Mouse (Mus musculus) MEL (cell line): ENCODE measurements around the gene Fam213a. TPM values are rescaled to one million over a fixed set of nuclear protein-coding genes. Genes with fewer than 3 reads are reported as not detected.

ENCODE experiments used
- DNase-seq: peaks from one replicate; pipeline ENCODE4 v3.0.0; 2011; ENCODE audit warnings: low read depth, low spot score
- H3K27ac ChIP-seq: 2 replicates; pipeline ENCODE4 v1.5.1; 2012; ENCODE audit warnings: low read depth, mild to moderate bottlenecking, control low read depth, low read length, moderate library complexity; ENCODE audit not compliant: control insufficient read depth
- H3K27me3 ChIP-seq, 2 experiments: fragments of 150-350 bp in 1 of 2; sonication (generic) in 1 of 2; 2 replicates each; pipeline ENCODE4 v1.6.1; 2012; ENCODE audit warnings: low read length in 2 of 2, mild to moderate bottlenecking in 2 of 2, improper control_type of control experiment in 1 of 2, moderate library complexity in 1 of 2; ENCODE audit not compliant: insufficient read depth in 2 of 2, control insufficient read depth in 1 of 2
- H3K36me3 ChIP-seq, 2 experiments: 2 replicates each; pipeline ENCODE4 v1.6.1; 2012 to 2014; ENCODE audit warnings: low read length in 2 of 2, improper control_type of control experiment in 1 of 2, inconsistent platforms in 1 of 2, mild to moderate bottlenecking in 1 of 2; ENCODE audit not compliant: insufficient read depth in 2 of 2, control insufficient read depth in 1 of 2
- H3K4me1 ChIP-seq, 2 experiments: fragments of 150-350 bp in 1 of 2; sonication (generic) in 1 of 2; 2 replicates each; pipeline ENCODE4 v1.6.1; 2012; ENCODE audit warnings: low read length in 2 of 2, improper control_type of control experiment in 1 of 2, mild to moderate bottlenecking in 1 of 2; ENCODE audit not compliant: insufficient read depth in 2 of 2, control insufficient read depth in 1 of 2
- H3K4me3 ChIP-seq, 2 experiments: fragments of 150-350 bp in 1 of 2; sonication (generic) in 1 of 2; 2 replicates each; pipeline ENCODE4 v1.5.1; 2012; ENCODE audit warnings: low read depth in 2 of 2, low read length in 2 of 2, mild to moderate bottlenecking in 2 of 2, moderate library complexity in 2 of 2, control low read depth in 1 of 2, improper control_type of control experiment in 1 of 2; ENCODE audit not compliant: control insufficient read depth in 1 of 2, insufficient read depth in 1 of 2
- H3K79me2 ChIP-seq: 2 replicates; pipeline ENCODE4 v1.6.1; 2012; ENCODE audit warnings: mild to moderate bottlenecking, low read length, moderate library complexity; ENCODE audit not compliant: control insufficient read depth, poor library complexity, insufficient read depth
- H3K9ac ChIP-seq: 2 replicates; pipeline ENCODE4 v1.6.1; 2012; ENCODE audit warnings: low read depth, mild to moderate bottlenecking, control low read depth, low read length, moderate library complexity; ENCODE audit not compliant: control insufficient read depth, poor library complexity, severe bottlenecking
- H3K9me3 ChIP-seq: fragments of 150-350 bp; sonication (generic); replicated peaks from 2 replicates; pipeline ENCODE4 v1.6.1; 2012; ENCODE audit warnings: mild to moderate bottlenecking, low read length, improper control_type of control experiment, moderate library complexity; ENCODE audit not compliant: insufficient read depth
- BHLHE40 ChIP-seq: IDR thresholded peaks from 2 replicates; pipeline ENCODE4 v1.6.1; 2012; ENCODE audit warnings: low read depth, mild to moderate bottlenecking, inconsistent platforms, low read length, improper control_type of control experiment, borderline replicate concordance
- CHD2 ChIP-seq: IDR thresholded peaks from 2 replicates; pipeline ENCODE4 v1.6.1; 2011; ENCODE audit warnings: low read length, improper control_type of control experiment
- CTCF ChIP-seq, 3 experiments: IDR thresholded peaks in 2 of 3; conservative IDR thresholded peaks in 1 of 3; 2 replicates each; pipeline ENCODE4 v1.5.1; 2011 to 2012; ENCODE audit warnings: low read length in 3 of 3, low read depth in 2 of 3, mild to moderate bottlenecking in 2 of 3, improper control_type of control experiment in 1 of 3, inconsistent platforms in 1 of 3, mixed read lengths in 1 of 3, moderate library complexity in 1 of 3; ENCODE audit not compliant: control insufficient read depth in 1 of 3, insufficient read depth in 1 of 3, poor library complexity in 1 of 3, severe bottlenecking in 1 of 3
- ELF1 ChIP-seq: IDR thresholded peaks from 2 replicates; pipeline ENCODE4 v1.6.1; 2014; ENCODE audit warnings: low read depth, mild to moderate bottlenecking, inconsistent platforms, low read length, improper control_type of control experiment, moderate library complexity
- ETS1 ChIP-seq: IDR thresholded peaks from 2 replicates; pipeline ENCODE4 v1.6.1; 2012; ENCODE audit warnings: low read depth, mild to moderate bottlenecking, inconsistent platforms, low read length, improper control_type of control experiment, moderate library complexity
- HCFC1 ChIP-seq: IDR thresholded peaks from 2 replicates; pipeline ENCODE4 v1.6.1; 2012; ENCODE audit warnings: low read depth, mild to moderate bottlenecking, inconsistent platforms, low read length, improper control_type of control experiment, moderate library complexity
- JUND ChIP-seq: IDR thresholded peaks from 2 replicates; pipeline ENCODE4 v1.6.1; 2011; ENCODE audit warnings: low read depth, mild to moderate bottlenecking, improper control_type of control experiment, low read length
- MAFK ChIP-seq: IDR thresholded peaks from 2 replicates; pipeline ENCODE4 v1.6.1; 2011; ENCODE audit warnings: low read depth, mild to moderate bottlenecking, low read length, improper control_type of control experiment, borderline replicate concordance
- MAX ChIP-seq: IDR thresholded peaks from 2 replicates; pipeline ENCODE4 v1.6.1; 2011; ENCODE audit warnings: low read length, improper control_type of control experiment
- MYB ChIP-seq: IDR thresholded peaks from 2 replicates; pipeline ENCODE4 v1.6.1; 2011; ENCODE audit warnings: mild to moderate bottlenecking, low read depth, low read length, improper control_type of control experiment
- MYC ChIP-seq: IDR thresholded peaks from 2 replicates; pipeline ENCODE4 v1.6.1; 2011; ENCODE audit warnings: low read depth, mild to moderate bottlenecking, low read length, improper control_type of control experiment, moderate library complexity
- NELFE ChIP-seq: IDR thresholded peaks from 2 replicates; pipeline ENCODE4 v1.6.1; 2011; ENCODE audit warnings: low read depth, low read length, improper control_type of control experiment
- POLR2AphosphoS2 ChIP-seq: IDR thresholded peaks from 2 replicates; pipeline ENCODE4 v1.6.1; 2011; ENCODE audit warnings: low read length, improper control_type of control experiment
- POLR2AphosphoS5 ChIP-seq: IDR thresholded peaks from 2 replicates; pipeline ENCODE4 v1.6.1; 2012; ENCODE audit warnings: low read depth, borderline replicate concordance, mild to moderate bottlenecking, inconsistent platforms, low read length, moderate library complexity, mixed read lengths
- RAD21 ChIP-seq: IDR thresholded peaks from 2 replicates; pipeline ENCODE4 v1.6.1; 2011; ENCODE audit warnings: mild to moderate bottlenecking, low read depth, low read length, improper control_type of control experiment
- TAL1 ChIP-seq: IDR thresholded peaks from 2 replicates; pipeline ENCODE4 v1.6.1; 2012; ENCODE audit warnings: mild to moderate bottlenecking, inconsistent platforms, low read length, moderate library complexity, mixed read lengths
- TBP ChIP-seq: IDR thresholded peaks from 2 replicates; pipeline ENCODE4 v1.8.0; 2011; ENCODE audit warnings: low read depth, low read length, improper control_type of control experiment
- USF2 ChIP-seq, 2 experiments: IDR thresholded peaks; 2 replicates each; pipeline ENCODE4 v1.6.1; 2011 to 2012; ENCODE audit warnings: improper control_type of control experiment in 2 of 2, low read length in 2 of 2, borderline replicate concordance in 1 of 2, inconsistent platforms in 1 of 2, low read depth in 1 of 2, mild to moderate bottlenecking in 1 of 2; ENCODE audit not compliant: insufficient read depth in 1 of 2
- ZKSCAN1 ChIP-seq: IDR thresholded peaks from 2 replicates; pipeline ENCODE4 v1.6.1; 2012; ENCODE audit warnings: low read depth, mild to moderate bottlenecking, inconsistent platforms, low read length, improper control_type of control experiment, moderate library complexity
- ZNF384 ChIP-seq: IDR thresholded peaks from 2 replicates; pipeline ENCODE4 v1.6.1; 2012; ENCODE audit warnings: low read depth, mild to moderate bottlenecking, inconsistent platforms, low read length, improper control_type of control experiment
- polyA plus RNA-seq, 2 experiments: library from polyadenylated mRNA; stranded (reverse) in 1 of 2; unstranded in 1 of 2; fragments of >175 nt in 1 of 2; fragments of >200 nt in 1 of 2; gene quantifications; 2 replicates each; pipeline versions ENCODE4 v1.2.1 to v1.2.4; 2012; ENCODE audit warnings: low replicate concordance in 2 of 2, low read depth in 1 of 2; ENCODE audit not compliant: insufficient read length in 2 of 2, insufficient read depth in 1 of 2, missing spikeins in 1 of 2
- total RNA-seq: library from RNA; depleted of rRNA; stranded (reverse); fragments of 300-350 nt; gene quantifications from 2 replicates; pipeline ENCODE4 v1.2.3, GENCODE M21; 2012

Gene Fam213a
- total and polyA plus RNA-seq, 3 experiments: 19.2 to 28.5 TPM; not detected in 1

GRCm38 (mm10) chr14:41004201-41005141 lies 9.1 kb downstream of the Fam213a start:
- H3K79me2 ChIP-seq: no peaks in the 10 kb centered on the region
- no peak for TF ChIP-seq TBP
- no peak for TF ChIP-seq MAX
- TF ChIP-seq CHD2: no peak
- no peak for TF ChIP-seq ZNF384
- TF ChIP-seq NELFE: no peak
- TF ChIP-seq POLR2AphosphoS2: no peak
- no peak for TF ChIP-seq ELF1
- TF ChIP-seq HCFC1: no peak
- no peak for TF ChIP-seq BHLHE40
- TF ChIP-seq USF2 (IDR thresholded peaks at IDR 0.05; ENCODE audit: borderline replicate concordance in 1 of 2, insufficient read depth in 1 of 2, low read depth in 1 of 2, low read length in 2 of 2): no peak
- no peak overlapping the region for H3K4me3 ChIP-seq
- H3K27me3 ChIP-seq: no peaks in the 10 kb centered on the region
- no peak overlapping the region for H3K27ac ChIP-seq
- H3K9me3 ChIP-seq: no peaks in the 10 kb centered on the region
- H3K4me1 ChIP-seq: peaks cover 19 to 29% of the 10 kb centered on the region in 2 experiments
- no peak overlapping the region for H3K9ac ChIP-seq
- DNase-seq: no peak
- peaks cover 0 to 26% of the 10 kb centered on the region in 2 experiments; a peak in 2 of 4 replicates for H3K36me3 ChIP-seq

- DNase-seq: no peak
- Histone ChIP-seq H3K9ac (no peak overlapping the region), H3K4me3 (no peak overlapping the region), H3K79me2 (no peaks in the 10 kb centered on the region), H3K36me3 (peaks cover 0 to 4% of the 10 kb centered on the region in 2 experiments; a peak in 2 of 4 replicates), H3K4me1 (peaks cover 1 to 7% of the 10 kb centered on the region in 2 experiments; a peak in 2 of 4 replicates), H3K27ac (no peak overlapping the region), H3K9me3 (no peaks in the 10 kb centered on the region), H3K27me3 (no peaks in the 10 kb centered on the region)
- TF ChIP-seq POLR2AphosphoS5 (no peak), MAX (no peak), CTCF (IDR thresholded peaks at IDR 0.05 in 2 of 3, conservative IDR thresholded peaks at IDR 0.05 in 1 of 3; ENCODE audit: control insufficient read depth in 1 of 3, insufficient read depth in 1 of 3, low read depth in 2 of 3, low read length in 3 of 3, poor library complexity in 1 of 3, severe bottlenecking in 1 of 3) (no peak), POLR2AphosphoS2 (no peak), RAD21 (no peak), ZKSCAN1 (no peak), TAL1 (no peak), BHLHE40 (no peak), MYC (no peak), JUND (no peak), MYB (no peak), ETS1 (no peak), MAFK (no peak)
These were observed 12.0 kb downstream of the Fam213a start for GRCm38 (mm10) chr14:41001576-41001975.
